Mouse (Mus musculus) spleen, adult 2 months (tissue): Measurements from ENCODE around the gene Gm4131. TPM values are rescaled to one million over a fixed set of nuclear protein-coding genes. Genes with fewer than 3 reads are reported as not detected.

ENCODE experiments used
- DNase-seq, 2 experiments: peaks; one replicate each; pipeline versions ENCODE4 v3.0.0 to v3.0.0-alpha.2; 2012 to 2021; ENCODE audit warnings: low spot score in 2 of 2, low read depth in 1 of 2
- H3K27ac ChIP-seq: fragments of 200-500 bp; 2 replicates; pipeline ENCODE4 v1.5.1; 2012; ENCODE audit warnings: low read length, inconsistent platforms; ENCODE audit not compliant: insufficient read depth
- H3K27me3 ChIP-seq: fragments of 200-500 bp; 2 replicates; pipeline ENCODE4 v1.6.1; 2012; ENCODE audit warnings: mild to moderate bottlenecking, moderate library complexity, low read length, inconsistent platforms; ENCODE audit not compliant: control insufficient read depth, insufficient read depth
- H3K36me3 ChIP-seq: fragments of 200-500 bp; 2 replicates; pipeline ENCODE4 v1.6.1; 2012; ENCODE audit warnings: mild to moderate bottlenecking, low read length, inconsistent platforms; ENCODE audit not compliant: control insufficient read depth, insufficient read depth
- H3K4me1 ChIP-seq: fragments of 200-500 bp; 2 replicates; pipeline ENCODE4 v1.6.1; 2011; ENCODE audit warnings: inconsistent platforms; ENCODE audit not compliant: control insufficient read depth, insufficient read depth, insufficient read length
- H3K4me3 ChIP-seq: fragments of 200-500 bp; 2 replicates; pipeline ENCODE4 v1.5.1; 2011; ENCODE audit warnings: mild to moderate bottlenecking, inconsistent platforms; ENCODE audit not compliant: insufficient read depth, insufficient read length; ENCODE audit errors: extremely low read depth
- CTCF ChIP-seq: fragments of 200-500 bp; IDR thresholded peaks from 2 replicates; pipeline ENCODE4 v1.5.1; 2011; ENCODE audit warnings: mild to moderate bottlenecking, inconsistent platforms; ENCODE audit not compliant: insufficient read depth, insufficient read length, insufficient replicate concordance; ENCODE audit errors: extremely low read depth
- POLR2A ChIP-seq: fragments of 200-500 bp; IDR thresholded peaks from 2 replicates; pipeline ENCODE4 v1.6.1; 2011; ENCODE audit warnings: low read depth, low read length, inconsistent platforms
- WGBS: fragments of 180-500 bp; shearing (Covaris S2); methylation state at CpG from one replicate; pipeline ENCODE4 v1.1.7; 2018; 5-methylcytosine and 5-hydroxymethylcytosine counted together
- polyA plus RNA-seq: library from polyadenylated mRNA; depleted of rRNA; stranded (reverse); fragments of >200 nt; gene quantifications from 2 replicates; pipeline ENCODE4 v1.2.3, GENCODE M21; 2012

The Gm4131 gene
- polyA plus RNA-seq, 1 experiment: not detected

- WGBS: 81% methylated on average over 6 of the region's 6 CpGs
Measured at GRCm38 (mm10) chr14:62468119-62468752, 98.5 kb downstream of the Gm4131 start.

GRCm38 (mm10) chr14:62464966-62465365 is 101.8 kb downstream of the Gm4131 start:
- no peak overlapping the region for H3K27ac ChIP-seq
- H3K36me3 ChIP-seq: no peaks in the 10 kb centered on the region
- peaks cover 4% of the 10 kb centered on the region; the same call in 1 of the 2 replicates for H3K4me1 ChIP-seq
- TF ChIP-seq POLR2A: no peak
- no peak for TF ChIP-seq CTCF
- no peak for DNase-seq
- H3K27me3 ChIP-seq: no peaks in the 10 kb centered on the region
- 58% methylated on average over 9 of the region's 9 CpGs for WGBS
- H3K4me3 ChIP-seq: no peak overlapping the region

More at GRCm38 (mm10) chr14:62468119-62468752, 98.5 kb downstream of the Gm4131 start:
- H3K27me3 ChIP-seq: no peaks in the 10 kb centered on the region
- no peak overlapping the region for H3K27ac ChIP-seq
- DNase-seq: no peak
- TF ChIP-seq CTCF (no peak), POLR2A (no peak)
- peaks cover 4% of the 10 kb centered on the region; the same call in 1 of the 2 replicates for H3K4me1 ChIP-seq
- no peaks in the 10 kb centered on the region for H3K36me3 ChIP-seq
- H3K4me3 ChIP-seq: no peak overlapping the region

DNA sequence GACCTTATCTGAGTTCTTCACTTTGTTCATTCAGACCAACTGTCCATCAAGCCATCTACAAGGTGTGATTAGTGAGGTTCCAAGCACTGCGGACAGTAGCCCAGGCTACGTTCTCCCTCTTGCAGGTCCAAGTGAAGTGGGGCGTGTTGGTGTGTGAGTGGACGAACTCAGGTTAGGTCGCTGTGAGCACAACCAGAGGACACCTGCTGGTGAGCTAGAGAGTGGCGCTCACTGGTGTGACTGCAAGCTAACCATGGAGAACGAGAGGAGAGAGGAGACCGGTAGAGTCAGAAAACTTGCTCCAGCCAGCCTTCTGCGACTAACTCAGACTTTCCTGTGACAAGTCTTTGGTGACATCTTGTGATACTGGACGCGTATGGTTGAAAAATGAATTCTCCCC is 107.2 kb downstream of the Gm4131 start:
- no peak for DNase-seq
- H3K27ac ChIP-seq: no peak overlapping the region
- no peak overlapping the region for H3K4me3 ChIP-seq
- no peaks in the 10 kb centered on the region for H3K27me3 ChIP-seq
- WGBS: 54% methylated on average over 11 of the region's 11 CpGs
- H3K36me3 ChIP-seq: no peaks in the 10 kb centered on the region
- no peaks in the 10 kb centered on the region for H3K4me1 ChIP-seq
- no peak for TF ChIP-seq POLR2A
- TF ChIP-seq CTCF: no peak

DNA sequence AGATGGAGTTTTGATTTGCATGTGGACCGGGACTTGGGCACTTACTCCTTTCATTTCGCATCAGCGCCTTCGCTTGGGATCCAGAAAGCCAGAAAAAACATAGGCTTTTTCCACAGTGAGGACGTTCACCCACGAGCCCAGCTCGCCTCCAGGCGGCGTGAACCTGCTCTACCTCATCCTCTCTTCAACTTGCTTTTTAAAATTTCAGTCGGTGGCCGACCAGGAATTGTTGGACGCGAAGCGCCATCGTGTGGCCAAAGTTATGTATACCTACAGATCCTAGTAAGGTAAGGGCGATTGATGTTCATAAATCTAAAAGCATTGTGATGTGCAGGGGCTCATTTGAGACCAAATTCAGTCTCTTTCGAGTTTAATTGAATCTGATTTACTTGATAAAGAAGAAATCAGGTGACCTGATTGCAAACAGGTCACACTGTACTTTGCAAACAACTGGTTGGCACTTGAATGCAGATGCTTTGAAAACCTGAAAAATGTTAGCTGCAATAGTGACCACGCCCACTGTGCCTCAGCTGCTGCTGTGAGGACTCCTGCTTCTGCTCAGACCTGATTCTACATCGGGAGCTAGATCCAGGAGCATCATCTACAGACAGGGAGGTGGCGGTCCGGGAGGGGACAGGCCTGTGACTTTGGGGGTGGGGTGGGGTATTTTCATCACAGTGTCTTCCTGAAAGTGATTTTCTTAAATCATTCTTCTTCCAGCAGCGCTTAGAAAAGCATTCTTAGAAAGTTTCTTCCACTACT is 109.1 kb downstream of the Gm4131 start:
- Histone ChIP-seq H3K27ac (no peak overlapping the region), H3K36me3 (no peaks in the 10 kb centered on the region), H3K27me3 (no peaks in the 10 kb centered on the region), H3K4me3 (no peak overlapping the region; the same call in 1 of the 2 replicates), H3K4me1 (no peaks in the 10 kb centered on the region)
- peak; percentile 9 to 63 for DNase-seq
- WGBS: 19% methylated on average over 22 of the region's 22 CpGs
- TF ChIP-seq POLR2A (no peak), CTCF (peak; percentile 45; the same call in 1 of the 2 replicates)

DNA sequence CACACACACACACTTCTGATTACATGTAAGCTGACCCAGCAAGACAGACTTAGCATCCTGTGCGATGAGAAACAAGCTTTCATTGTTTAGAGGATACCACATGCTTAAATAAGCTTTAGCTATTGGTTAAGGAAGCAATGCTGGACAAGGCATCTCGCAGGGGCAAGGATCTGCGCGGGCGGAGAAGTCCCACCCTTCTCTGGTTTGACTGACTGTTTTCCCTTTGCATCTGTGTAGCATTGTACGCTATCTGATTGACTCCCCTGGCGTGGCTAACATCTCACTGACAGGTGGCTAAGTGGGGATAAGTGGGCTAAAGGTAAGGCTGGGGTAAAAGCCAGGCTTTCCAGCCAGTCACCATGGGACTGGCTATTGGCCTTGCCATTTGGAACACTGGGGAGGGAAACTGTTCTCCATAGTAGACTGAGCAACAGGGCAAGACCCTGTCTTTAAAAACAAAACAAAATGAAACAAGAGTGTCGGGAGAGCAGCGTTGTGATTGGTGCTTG is 110.4 kb downstream of the Gm4131 start, which contains the start of gene Gucy1b2:
Gene Gucy1b2 (minus strand): TSS at position 51 of the 509 bp plus-strand sequence.
- no peak within 1 kb of the TSS for H3K4me3 ChIP-seq
- H3K4me1 ChIP-seq: no peaks in the 10 kb centered on the region
- TF ChIP-seq POLR2A: no peak
- TF ChIP-seq CTCF: no peak
- WGBS: 83% methylated on average over 9 of the region's 9 CpGs
- no peaks in the 10 kb centered on the region for H3K27me3 ChIP-seq
- no peaks in the 10 kb centered on the region for H3K36me3 ChIP-seq
- no peak for DNase-seq
- no peak within 1 kb of the TSS for H3K27ac ChIP-seq

DNA sequence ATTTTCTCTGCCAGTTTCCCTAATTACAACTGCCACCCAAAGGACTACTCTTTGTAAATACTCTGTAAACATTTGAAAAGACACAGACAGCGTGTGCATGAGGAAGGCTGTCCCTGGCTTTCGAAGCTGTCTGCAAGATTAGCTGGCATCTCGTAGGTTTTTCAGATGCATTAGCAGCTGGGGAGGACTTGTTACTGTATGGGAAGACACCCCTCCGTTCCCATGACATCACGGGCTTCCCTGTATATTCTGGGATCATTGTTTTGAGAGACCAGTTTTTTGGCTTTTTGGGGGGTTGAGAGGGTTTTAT is 111.2 kb downstream of the Gm4131 start:
- TF ChIP-seq CTCF: no peak
- no peak for TF ChIP-seq POLR2A
- H3K4me1 ChIP-seq: no peaks in the 10 kb centered on the region
- WGBS: 81% methylated on average over 5 of the region's 5 CpGs
- DNase-seq: no peak
- H3K27ac ChIP-seq: no peak overlapping the region
- no peaks in the 10 kb centered on the region for H3K27me3 ChIP-seq
- no peaks in the 10 kb centered on the region for H3K36me3 ChIP-seq
- no peak overlapping the region for H3K4me3 ChIP-seq
